Mouse (Mus musculus) neural tube, embryonic 11.5 days (tissue): ENCODE data around the gene Spg20. TPM values are rescaled to one million over a fixed set of nuclear protein-coding genes. Genes with fewer than 3 reads are reported as not detected.

Source experiments
- ATAC-seq: fragments of 200-750 bp; cut with Nextera tagmentation; 2 replicates; pipeline ENCODE4 v1.8.0; 2017; ENCODE audit warnings: moderate number of reproducible peaks, mild to moderate bottlenecking, moderate TSS enrichment, moderate library complexity; ENCODE audit not compliant: insufficient read depth, low FRiP score, low TSS enrichment
- DNase-seq: peaks from one replicate; pipeline ENCODE4 v3.0.0-alpha.2; 2015; ENCODE audit warnings: low spot score
- H3K27ac ChIP-seq: fragments of 300-500 bp; sonication (generic); 2 replicates; pipeline ENCODE4 v1.5.1; 2014; ENCODE audit warnings: low read depth, mild to moderate bottlenecking, low read length
- H3K27me3 ChIP-seq: fragments of 300-500 bp; sonication (generic); 2 replicates; pipeline ENCODE4 v1.6.1; 2014; ENCODE audit warnings: mild to moderate bottlenecking, low read length, mixed read lengths; ENCODE audit not compliant: control insufficient read depth, insufficient read depth
- H3K36me3 ChIP-seq: fragments of 300-500 bp; sonication (generic); 2 replicates; pipeline ENCODE4 v1.6.1; 2014; ENCODE audit warnings: mild to moderate bottlenecking, low read length, moderate library complexity, mixed read lengths; ENCODE audit not compliant: control insufficient read depth, insufficient read depth
- H3K4me1 ChIP-seq: fragments of 300-500 bp; sonication (generic); 2 replicates; pipeline ENCODE4 v1.6.1; 2014; ENCODE audit warnings: low read length, mixed read lengths; ENCODE audit not compliant: control insufficient read depth, insufficient read depth
- H3K4me2 ChIP-seq: fragments of 300-500 bp; sonication (generic); 2 replicates; pipeline ENCODE4 v1.6.1; 2014; ENCODE audit warnings: low read depth, mild to moderate bottlenecking, moderate library complexity
- H3K4me3 ChIP-seq: fragments of 300-500 bp; sonication (generic); 2 replicates; pipeline ENCODE4 v1.5.1; 2014; ENCODE audit warnings: low read depth, low read length
- H3K9ac ChIP-seq: fragments of 300-500 bp; sonication (generic); 2 replicates; pipeline ENCODE4 v1.6.1; 2014; ENCODE audit warnings: mild to moderate bottlenecking, low read length
- H3K9me3 ChIP-seq: fragments of 300-500 bp; sonication (generic); 2 replicates; pipeline ENCODE4 v1.6.1; 2016; ENCODE audit warnings: low read length; ENCODE audit not compliant: control insufficient read depth
- WGBS: fragments of 180-500 bp; shearing (Covaris S2); extraction: QIAGEN DNeasy Blood & Tissue Kit; methylation state at CpG from one replicate; pipeline ENCODE4 v1.1.7; 2014; 5-methylcytosine and 5-hydroxymethylcytosine counted together
- polyA plus RNA-seq: library from polyadenylated mRNA; unstranded; fragments of >200 nt; fragmentation: Nextera tagmentation; extraction: Ambion mirVana; gene quantifications from 2 replicates; pipeline ENCODE4 v1.2.1, GENCODE M21; 2014

The Spg20 gene
- polyA plus RNA-seq, 1 experiment from 2014 or later: 55.4 TPM

- no peak overlapping the region for H3K9ac ChIP-seq
- no peak overlapping the region for H3K4me3 ChIP-seq
- H3K36me3 ChIP-seq: no peaks in the 10 kb centered on the region
- no peaks in the 10 kb centered on the region for H3K9me3 ChIP-seq
- 18% methylated on average over 3 of the region's 3 CpGs for WGBS
- no peaks in the 10 kb centered on the region for H3K27me3 ChIP-seq
- no peak overlapping the region for H3K4me2 ChIP-seq
- ATAC-seq: no peak
- H3K27ac ChIP-seq: 0 out of 2 replicates have a peak overlapping the region, but pooled peaks have one; percentile 27
- DNase-seq: no peak
- no peaks in the 10 kb centered on the region for H3K4me1 ChIP-seq
These were observed 36.2 kb downstream of the Spg20 start for GRCm38 (mm10) chr3:55148091-55148490.

- peak; percentile 23; the same call in 1 of the 2 replicates for ATAC-seq
- Histone ChIP-seq H3K9ac (no peak overlapping the region), H3K4me1 (no peaks in the 10 kb centered on the region), H3K27me3 (no peaks in the 10 kb centered on the region), H3K27ac (no peak overlapping the region), H3K4me2 (no peak overlapping the region), H3K9me3 (no peaks in the 10 kb centered on the region), H3K36me3 (no peaks in the 10 kb centered on the region), H3K4me3 (no peak overlapping the region)
- WGBS: 39% methylated on average over 7 of the region's 7 CpGs
- DNase-seq: peak; percentile 72
These were observed 39.9 kb downstream of the Spg20 start for GRCm38 (mm10) chr3:55151656-55152433.

DNA sequence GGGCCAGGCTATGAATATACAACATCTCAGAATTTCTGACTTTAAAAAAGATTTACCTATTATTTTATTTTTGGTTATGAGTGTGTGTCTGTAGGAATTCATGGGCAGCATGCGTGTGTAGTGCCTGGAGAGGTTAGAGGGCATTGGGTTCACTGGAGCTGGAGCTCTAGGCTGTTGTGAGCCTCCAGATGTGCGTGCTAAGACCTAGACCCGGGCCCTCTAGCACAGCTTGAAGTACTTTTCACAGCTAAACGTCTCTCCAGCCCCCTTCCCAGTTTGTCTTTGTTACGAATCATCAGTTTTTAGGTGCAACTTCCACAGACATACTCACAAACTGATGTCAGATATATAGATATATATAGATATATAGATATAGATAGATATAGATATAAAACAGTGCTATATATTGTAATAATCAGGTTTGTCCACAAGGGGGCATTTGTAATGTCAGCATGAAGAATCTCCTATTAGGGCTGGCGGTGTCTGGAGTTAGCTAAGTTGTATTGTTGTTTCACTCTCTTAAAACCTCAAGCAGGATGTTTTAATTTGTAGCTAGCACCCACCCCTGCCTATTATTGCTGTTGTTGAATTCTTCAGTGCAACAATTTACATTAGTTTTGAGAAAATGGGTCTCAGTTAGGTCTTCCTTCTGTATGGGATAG lies 40.9 kb downstream of the Spg20 start:
- ATAC-seq (no peak), DNase-seq (no peak)
- 70% methylated on average over 6 of the region's 6 CpGs for WGBS
- no peak overlapping the region for H3K4me2 ChIP-seq
- no peak overlapping the region for H3K9ac ChIP-seq
- no peaks in the 10 kb centered on the region for H3K36me3 ChIP-seq
- H3K27me3 ChIP-seq: no peaks in the 10 kb centered on the region
- no peaks in the 10 kb centered on the region for H3K9me3 ChIP-seq
- no peak overlapping the region for H3K27ac ChIP-seq
- no peak overlapping the region for H3K4me3 ChIP-seq
- no peaks in the 10 kb centered on the region for H3K4me1 ChIP-seq

GRCm38 (mm10) chr3:55154163-55154562 lies 42.3 kb downstream of the Spg20 start:
- Histone ChIP-seq H3K4me1 (no peaks in the 10 kb centered on the region), H3K4me3 (no peak overlapping the region), H3K36me3 (no peaks in the 10 kb centered on the region), H3K27ac (no peak overlapping the region), H3K9ac (no peak overlapping the region), H3K27me3 (no peaks in the 10 kb centered on the region), H3K4me2 (no peak overlapping the region), H3K9me3 (no peaks in the 10 kb centered on the region)
- DNase-seq: no peak
- no peak for ATAC-seq
- WGBS: 92% methylated on average over 7 of the region's 7 CpGs

DNA sequence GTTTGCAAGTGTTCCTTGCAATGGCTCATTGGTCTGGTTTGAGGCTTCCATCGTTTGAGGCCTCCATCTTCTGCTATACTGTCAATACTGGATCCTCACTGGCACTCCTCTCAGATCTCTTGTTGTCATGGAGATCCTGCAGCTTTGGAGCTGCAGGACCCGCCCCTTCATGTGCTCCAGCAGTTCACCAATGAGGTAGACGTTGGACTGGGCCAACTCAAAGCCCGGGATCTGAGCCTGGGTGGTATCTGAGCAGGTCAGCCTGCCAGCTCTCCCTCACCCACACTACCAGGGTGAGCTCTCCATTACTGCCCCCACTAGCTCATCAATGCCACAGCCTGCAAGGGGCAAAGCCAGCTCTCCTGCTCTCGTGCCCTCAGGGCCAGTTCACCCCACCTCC lies 45.5 kb downstream of the Spg20 start:
- no peak overlapping the region for H3K4me3 ChIP-seq

GRCm38 (mm10) chr3:55161144-55161543 lies 49.2 kb downstream of the Spg20 start:
- 74% methylated on average over 7 of the region's 7 CpGs for WGBS
- ATAC-seq (no peak), DNase-seq (no peak)
- Histone ChIP-seq H3K27ac (no peak overlapping the region), H3K4me3 (no peak overlapping the region), H3K4me1 (no peaks in the 10 kb centered on the region), H3K27me3 (no peaks in the 10 kb centered on the region), H3K36me3 (no peaks in the 10 kb centered on the region), H3K9ac (no peak overlapping the region), H3K9me3 (no peaks in the 10 kb centered on the region), H3K4me2 (no peak overlapping the region)

More for the DNA sequence above, 45.5 kb downstream of the Spg20 start:
- 67% methylated on average over 5 of the region's 5 CpGs for WGBS
- H3K27me3 ChIP-seq: no peaks in the 10 kb centered on the region
- H3K9ac ChIP-seq: no peak overlapping the region
- H3K4me2 ChIP-seq: no peak overlapping the region
- no peaks in the 10 kb centered on the region for H3K36me3 ChIP-seq
- no peaks in the 10 kb centered on the region for H3K4me1 ChIP-seq
- DNase-seq: no peak
- H3K9me3 ChIP-seq: no peaks in the 10 kb centered on the region
- no peak overlapping the region for H3K27ac ChIP-seq
- ATAC-seq: no peak

DNA sequence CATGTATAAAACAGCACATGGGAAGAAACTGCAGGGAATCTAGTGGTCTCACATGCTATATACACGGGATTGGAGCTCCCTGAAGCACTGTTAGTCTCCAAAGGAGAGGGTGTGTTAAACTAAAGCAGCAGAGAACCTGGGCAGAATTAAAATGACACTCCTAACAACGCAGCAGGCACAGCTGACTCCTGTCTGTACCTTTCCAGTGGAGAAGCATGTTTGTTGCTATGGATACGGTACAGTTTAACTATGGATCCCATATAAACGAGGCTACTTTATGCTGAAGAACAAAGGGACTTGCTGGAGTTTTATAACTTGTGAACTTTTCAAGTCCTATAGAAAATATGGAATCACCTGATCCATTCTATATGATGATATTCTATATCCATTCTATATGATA lies 51.6 kb downstream of the Spg20 start:
- DNase-seq: no peak
- ATAC-seq: no peak
- no peaks in the 10 kb centered on the region for H3K36me3 ChIP-seq
- H3K9me3 ChIP-seq: no peaks in the 10 kb centered on the region
- no peak overlapping the region for H3K27ac ChIP-seq
- H3K9ac ChIP-seq: no peak overlapping the region
- no peak overlapping the region for H3K4me3 ChIP-seq
- no peaks in the 10 kb centered on the region for H3K27me3 ChIP-seq
- no peak overlapping the region for H3K4me2 ChIP-seq
- WGBS: 85% methylated on average over 4 of the region's 4 CpGs
- no peaks in the 10 kb centered on the region for H3K4me1 ChIP-seq

- H3K4me3 ChIP-seq: no peak overlapping the region
- ATAC-seq (no peak), DNase-seq (no peak)
- no peaks in the 10 kb centered on the region for H3K9me3 ChIP-seq
- H3K36me3 ChIP-seq: no peaks in the 10 kb centered on the region
- H3K27ac ChIP-seq: no peak overlapping the region
- no peak overlapping the region for H3K9ac ChIP-seq
- H3K4me1 ChIP-seq: no peaks in the 10 kb centered on the region
- no peaks in the 10 kb centered on the region for H3K27me3 ChIP-seq
- H3K4me2 ChIP-seq: no peak overlapping the region
- 77% methylated on average over 3 of the region's 3 CpGs for WGBS
These were observed 60.6 kb downstream of the Spg20 start for GRCm38 (mm10) chr3:55172478-55172877.

DNA sequence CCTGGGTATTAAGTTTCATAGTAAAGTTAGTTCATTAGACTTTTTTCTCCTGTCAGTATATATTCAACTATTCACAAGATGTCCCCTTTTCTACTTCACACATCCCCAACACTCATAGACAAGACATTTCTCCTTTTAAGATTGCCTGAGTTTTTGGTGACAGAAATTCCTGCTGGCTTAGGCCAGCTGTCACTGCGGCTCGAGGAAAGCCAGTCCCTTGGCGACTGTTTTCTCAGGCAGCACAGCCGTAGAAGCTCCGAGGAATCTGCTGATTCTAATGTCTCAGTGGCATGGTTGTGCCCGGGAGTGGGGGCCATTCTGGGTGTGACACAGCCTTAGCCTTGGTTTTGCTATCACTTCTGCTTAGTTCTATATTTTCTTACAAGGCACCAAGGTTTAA lies 65.4 kb downstream of the Spg20 start:
- no peak overlapping the region for H3K27ac ChIP-seq
- no peak overlapping the region for H3K4me2 ChIP-seq
- no peaks in the 10 kb centered on the region for H3K4me1 ChIP-seq
- no peak for ATAC-seq
- H3K9me3 ChIP-seq: 0 out of 2 replicates have a peak, but pooled peaks cover 3% of the 10 kb centered on the region
- H3K36me3 ChIP-seq: no peaks in the 10 kb centered on the region
- H3K9ac ChIP-seq: no peak overlapping the region
- no peaks in the 10 kb centered on the region for H3K27me3 ChIP-seq
- no peak for DNase-seq
- 55% methylated on average over 6 of the region's 6 CpGs for WGBS
- no peak overlapping the region for H3K4me3 ChIP-seq
